Mouse (Mus musculus) left cerebral cortex, postnatal 14 days (tissue): ENCODE results near the gene Snrpd3. TPM values are rescaled to one million over a fixed set of nuclear protein-coding genes. Genes with fewer than 3 reads are reported as not detected.

ENCODE experiments used
- total RNA-seq, 2 experiments: library from RNA; stranded (reverse); gene quantifications; 2 replicates each; pipeline ENCODE4 v1.2.3; 2021

Snrpd3 gene
- total RNA-seq, 2 experiments from 2014 or later: 78.1 to 84.3 TPM

Other genes starting within 250 kb of the Snrpd3 start
- gene Adora2a, start 200.7 kb upstream of the Snrpd3 start, total RNA-seq: 10 to 100 TPM; 10.3 to 15.4 TPM
- under 1 TPM; 0.55 to 0.66 TPM for gene Upb1, start 116.4 kb upstream of the Snrpd3 start, total RNA-seq
- 10 to 100 TPM; 20.6 to 23.1 TPM for gene Gucd1, start 421 bp downstream of the Snrpd3 start, total RNA-seq
- gene Lrrc75b, start 42.8 kb downstream of the Snrpd3 start, total RNA-seq: 10 to 100 TPM; 10.0 to 11.4 TPM
- gene Ggt1, start 44.1 kb downstream of the Snrpd3 start, total RNA-seq: 1 to 10 TPM; 1.5 to 1.6 TPM
- 1 to 10 TPM; 4.4 to 4.5 TPM for gene Ggt5, start 71.8 kb downstream of the Snrpd3 start, total RNA-seq
- 1 to 10 TPM; 4.3 to 4.8 TPM for gene Susd2, start 126.5 kb downstream of the Snrpd3 start, total RNA-seq
- gene Cabin1, start 246.8 kb downstream of the Snrpd3 start, total RNA-seq: 10 to 100 TPM; 79.8 to 82.9 TPM